Mouse (Mus musculus) B cell, adult 2 months (primary cell): Measurements from ENCODE around the gene Car5a.

ENCODE experiments used
- DNase-seq, 2 experiments: peaks; one replicate each; pipeline ENCODE4 v3.0.0; 2022

The Car5a gene

GRCm38 (mm10) chr8:121905420-121905819 lies 39.3 kb downstream of the Car5a start:
- DNase-seq = no peak

GRCm38 (mm10) chr8:121904999-121905398 lies 39.7 kb downstream of the Car5a start:
- no peak for DNase-seq

GRCm38 (mm10) chr8:121903977-121904376 lies 40.7 kb downstream of the Car5a start:
- no peak for DNase-seq

- no peak for DNase-seq
Measured at GRCm38 (mm10) chr8:121901498-121902236, 43.0 kb downstream of the Car5a start.

- no peak for DNase-seq
Measured at GRCm38 (mm10) chr8:121899180-121900044, 45.3 kb downstream of the Car5a start.

GRCm38 (mm10) chr8:121898401-121898931 lies 46.2 kb downstream of the Car5a start:
- no peak for DNase-seq

GRCm38 (mm10) chr8:121897871-121898381 lies 46.8 kb downstream of the Car5a start:
- DNase-seq = no peak

GRCm38 (mm10) chr8:121897205-121897604 lies 47.5 kb downstream of the Car5a start:
- DNase-seq = no peak

- DNase-seq = no peak
Measured at GRCm38 (mm10) chr8:121896476-121897145, 48.1 kb downstream of the Car5a start.

- DNase-seq = no peak
Measured at GRCm38 (mm10) chr8:121895910-121896309, 48.8 kb downstream of the Car5a start.

GRCm38 (mm10) chr8:121892875-121893274 lies 51.8 kb downstream of the Car5a start:
- DNase-seq = no peak

GRCm38 (mm10) chr8:121889810-121890785 lies 54.6 kb downstream of the Car5a start:
- no peak for DNase-seq

- no peak for DNase-seq
Measured at GRCm38 (mm10) chr8:121889317-121889716, 55.4 kb downstream of the Car5a start.

- DNase-seq = no peak
Measured at GRCm38 (mm10) chr8:121887547-121887946, 57.2 kb downstream of the Car5a start.

- no peak for DNase-seq
Measured at GRCm38 (mm10) chr8:121885433-121885832, 59.3 kb downstream of the Car5a start.

- DNase-seq = no peak
Measured at GRCm38 (mm10) chr8:121885001-121885400, 59.7 kb downstream of the Car5a start.

- no peak for DNase-seq
Measured at GRCm38 (mm10) chr8:121884181-121884580, 60.5 kb downstream of the Car5a start.

GRCm38 (mm10) chr8:121881921-121882320 lies 62.8 kb downstream of the Car5a start:
- no peak for DNase-seq

GRCm38 (mm10) chr8:121880818-121881217 lies 63.9 kb downstream of the Car5a start:
- no peak for DNase-seq

- no peak for DNase-seq
Measured at GRCm38 (mm10) chr8:121879712-121880111, 65.0 kb downstream of the Car5a start.

GRCm38 (mm10) chr8:121877828-121878480 lies 66.8 kb downstream of the Car5a start:
- no peak for DNase-seq
